Mouse (Mus musculus) neural tube, embryonic 15.5 days (tissue): ENCODE measurements around the gene Gins1. TPM values are rescaled to one million over a fixed set of nuclear protein-coding genes. Genes with fewer than 3 reads are reported as not detected.

Experiments
- ATAC-seq: fragments of 200-750 bp; cut with Nextera tagmentation; 2 replicates; pipeline ENCODE4 v1.8.0; 2017; ENCODE audit warnings: mild to moderate bottlenecking, moderate TSS enrichment, moderate library complexity; ENCODE audit not compliant: low FRiP score
- H3K27ac ChIP-seq: fragments of 300-500 bp; sonication (generic); replicated peaks from 2 replicates; pipeline ENCODE4 v1.5.1; 2015; ENCODE audit warnings: mild to moderate bottlenecking, inconsistent platforms
- H3K27me3 ChIP-seq: fragments of 300-500 bp; sonication (generic); replicated peaks from 2 replicates; pipeline ENCODE4 v1.6.1; 2015; ENCODE audit warnings: inconsistent platforms
- H3K36me3 ChIP-seq: fragments of 300-500 bp; sonication (generic); 2 replicates; pipeline ENCODE4 v1.6.1; 2015; ENCODE audit warnings: inconsistent platforms
- H3K4me1 ChIP-seq: fragments of 300-500 bp; sonication (generic); 2 replicates; pipeline ENCODE4 v1.6.1; 2015; ENCODE audit warnings: inconsistent platforms
- H3K4me2 ChIP-seq: fragments of 300-500 bp; sonication (generic); 2 replicates; pipeline ENCODE4 v1.6.1; 2015; ENCODE audit warnings: inconsistent platforms, mild to moderate bottlenecking, moderate library complexity
- H3K4me3 ChIP-seq: fragments of 300-500 bp; sonication (generic); replicated peaks from 2 replicates; pipeline ENCODE4 v1.5.1; 2015; ENCODE audit warnings: mild to moderate bottlenecking, inconsistent platforms
- H3K9ac ChIP-seq: fragments of 300-500 bp; sonication (generic); replicated peaks from 2 replicates; pipeline ENCODE4 v1.6.1; 2015; ENCODE audit warnings: mild to moderate bottlenecking, inconsistent platforms
- H3K9me3 ChIP-seq: fragments of 300-500 bp; sonication (generic); replicated peaks from 2 replicates; pipeline ENCODE4 v1.6.1; 2016; ENCODE audit warnings: inconsistent platforms
- whole genome bisulfite sequencing: fragments of 180-500 bp; shearing (Covaris S2); methylation state at CpG from one replicate; pipeline ENCODE4 v1.1.7; 2015; ENCODE audit warnings: mixed read lengths; 5-methylcytosine and 5-hydroxymethylcytosine counted together
- polyA plus RNA-seq: library from polyadenylated mRNA; unstranded; fragments of >200 nt; fragmentation: Nextera tagmentation; extraction: Ambion mirVana; gene quantifications from 2 replicates; pipeline ENCODE4 v1.2.1, GENCODE M21; 2015

Gins1 gene
- polyA plus RNA-seq, 1 experiment from 2014 or later = 12.8 TPM

DNA sequence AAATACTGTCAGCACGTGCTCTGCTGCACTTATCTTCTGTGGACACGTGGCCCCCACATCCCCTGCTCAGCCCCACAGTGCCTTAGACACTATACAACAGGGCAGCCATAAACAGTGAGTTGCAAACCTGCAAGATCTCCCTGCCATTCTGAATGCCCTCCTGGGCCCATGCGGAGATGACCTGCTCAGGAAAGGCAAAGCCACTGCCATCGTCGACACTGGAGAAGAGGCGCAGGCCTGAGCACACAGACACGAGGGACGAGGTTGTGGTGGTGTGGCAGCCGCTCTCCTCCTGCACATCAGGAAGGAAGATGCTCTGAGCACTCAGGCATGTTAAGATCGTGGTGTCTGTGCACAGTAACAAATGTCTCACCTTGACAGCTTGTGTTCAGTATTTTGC is 60.8 kb downstream of the Gins1 start:
- no peak overlapping the region for H3K4me2 ChIP-seq
- H3K27me3 ChIP-seq = no peaks in the 10 kb centered on the region
- H3K27ac ChIP-seq = no peak overlapping the region
- H3K9ac ChIP-seq = no peak overlapping the region
- H3K36me3 ChIP-seq = 0 out of 2 replicates have a peak, but pooled peaks cover 6% of the 10 kb centered on the region
- no peak overlapping the region for H3K4me3 ChIP-seq
- 92% methylated on average over 10 of the region's 10 CpGs for WGBS
- H3K9me3 ChIP-seq = no peaks in the 10 kb centered on the region
- H3K4me1 ChIP-seq = no peaks in the 10 kb centered on the region
- ATAC-seq = no peak

DNA sequence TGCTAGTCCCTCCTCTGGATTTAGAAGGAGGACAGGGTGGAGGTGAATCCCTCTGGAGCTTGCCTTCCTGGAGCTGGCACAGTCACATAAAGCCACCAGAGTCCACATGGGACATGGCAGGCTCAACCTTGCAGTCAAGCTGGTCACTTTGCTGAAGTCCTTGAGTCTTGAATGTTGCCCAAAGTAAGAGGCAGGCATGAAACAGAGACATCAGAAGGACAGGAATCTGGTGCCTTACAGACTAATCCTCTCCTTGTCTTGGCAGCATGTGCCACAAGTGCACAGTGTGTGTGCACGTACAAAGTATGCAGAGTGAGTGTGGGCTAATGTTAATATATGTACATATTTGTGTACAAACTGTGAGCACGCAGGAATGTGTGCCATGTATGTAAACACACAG is 62.3 kb downstream of the Gins1 start:
- no peaks in the 10 kb centered on the region for H3K4me1 ChIP-seq
- 0 out of 2 replicates have a peak, but pooled peaks cover 6% of the 10 kb centered on the region for H3K36me3 ChIP-seq
- no peak overlapping the region for H3K27ac ChIP-seq
- H3K4me3 ChIP-seq = no peak overlapping the region
- 99% methylated on average over 2 of the region's 2 CpGs for WGBS
- no peak for ATAC-seq
- no peak overlapping the region for H3K4me2 ChIP-seq
- no peaks in the 10 kb centered on the region for H3K27me3 ChIP-seq
- no peak overlapping the region for H3K9ac ChIP-seq
- H3K9me3 ChIP-seq = no peaks in the 10 kb centered on the region

DNA sequence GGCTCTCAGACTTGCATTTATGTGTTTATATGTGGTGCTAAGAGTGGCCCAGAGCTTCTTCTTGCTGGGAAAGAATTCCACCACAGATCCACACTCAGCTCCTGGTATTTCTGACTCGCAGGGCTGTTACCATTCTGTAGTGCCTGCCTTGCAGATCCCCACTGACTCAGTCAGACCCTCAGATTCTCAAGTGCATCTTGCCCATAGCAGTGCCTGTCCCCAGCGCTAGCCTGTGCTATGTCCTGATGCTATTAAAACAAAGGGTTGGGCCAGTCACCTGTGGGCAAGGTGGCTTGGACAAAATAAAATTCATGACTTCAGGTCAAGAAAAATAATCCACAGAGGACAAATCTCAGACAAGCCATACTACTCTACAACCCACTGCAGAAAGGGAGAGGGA is 64.0 kb downstream of the Gins1 start:
- no peaks in the 10 kb centered on the region for H3K4me1 ChIP-seq
- no peak overlapping the region for H3K9ac ChIP-seq
- H3K36me3 ChIP-seq = 0 out of 2 replicates have a peak, but pooled peaks cover 6% of the 10 kb centered on the region
- no peak overlapping the region for H3K4me2 ChIP-seq
- H3K9me3 ChIP-seq = no peaks in the 10 kb centered on the region
- WGBS = 96% methylated on average over 2 of the region's 2 CpGs
- ATAC-seq = no peak
- H3K27ac ChIP-seq = no peak overlapping the region
- no peak overlapping the region for H3K4me3 ChIP-seq
- H3K27me3 ChIP-seq = no peaks in the 10 kb centered on the region

DNA sequence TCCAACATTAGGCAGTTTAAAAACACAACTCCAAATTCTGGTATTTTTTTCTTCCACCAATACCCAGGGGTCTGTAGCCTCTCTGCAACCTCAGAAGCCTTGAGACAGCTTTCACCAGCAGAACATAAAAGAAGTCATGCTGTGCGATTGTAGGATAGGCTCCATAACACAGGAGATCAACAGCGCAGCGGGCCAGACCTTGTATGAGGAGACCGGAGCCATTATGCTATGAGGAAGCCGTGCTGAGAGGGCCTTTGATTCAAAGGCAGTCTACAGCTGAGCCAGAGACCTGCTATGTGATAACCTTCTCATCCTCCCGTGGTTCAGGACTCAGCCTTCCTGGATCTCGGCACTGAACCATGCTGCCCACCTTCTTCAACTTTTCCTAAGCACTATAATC is 66.7 kb downstream of the Gins1 start:
- Histone ChIP-seq H3K27ac (no peak overlapping the region), H3K4me2 (no peak overlapping the region), H3K9ac (no peak overlapping the region), H3K36me3 (0 out of 2 replicates have a peak, but pooled peaks cover 6% of the 10 kb centered on the region), H3K4me3 (no peak overlapping the region), H3K27me3 (no peaks in the 10 kb centered on the region), H3K9me3 (no peaks in the 10 kb centered on the region), H3K4me1 (no peaks in the 10 kb centered on the region)
- no peak for ATAC-seq
- WGBS = 70% methylated on average over 7 of the region's 7 CpGs

DNA sequence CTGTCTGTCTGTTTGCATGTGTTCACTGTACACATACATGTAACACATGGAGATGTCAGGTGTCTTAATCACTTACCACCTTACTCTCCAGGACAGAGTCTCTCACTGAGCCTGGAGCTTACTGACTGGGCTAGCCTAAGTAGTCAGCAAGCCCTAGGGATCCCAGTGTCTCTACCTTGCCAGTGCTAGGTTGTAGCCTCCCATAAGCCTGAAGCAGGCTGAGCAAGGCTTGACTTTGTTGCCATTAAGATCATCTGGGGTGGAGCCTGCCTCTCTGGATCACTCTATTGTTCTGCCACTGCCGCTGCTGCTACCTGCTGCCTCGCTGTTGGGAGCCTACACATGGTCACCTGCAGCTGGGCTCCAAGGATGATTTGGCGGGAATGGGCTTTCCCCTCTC is 67.5 kb downstream of the Gins1 start:
- H3K27ac ChIP-seq = no peak overlapping the region
- WGBS = 92% methylated on average over 3 of the region's 3 CpGs
- no peaks in the 10 kb centered on the region for H3K4me1 ChIP-seq
- H3K9ac ChIP-seq = no peak overlapping the region
- H3K36me3 ChIP-seq = 0 out of 2 replicates have a peak, but pooled peaks cover 6% of the 10 kb centered on the region
- no peaks in the 10 kb centered on the region for H3K9me3 ChIP-seq
- no peak overlapping the region for H3K4me3 ChIP-seq
- H3K4me2 ChIP-seq = no peak overlapping the region
- ATAC-seq = no peak
- no peaks in the 10 kb centered on the region for H3K27me3 ChIP-seq

DNA sequence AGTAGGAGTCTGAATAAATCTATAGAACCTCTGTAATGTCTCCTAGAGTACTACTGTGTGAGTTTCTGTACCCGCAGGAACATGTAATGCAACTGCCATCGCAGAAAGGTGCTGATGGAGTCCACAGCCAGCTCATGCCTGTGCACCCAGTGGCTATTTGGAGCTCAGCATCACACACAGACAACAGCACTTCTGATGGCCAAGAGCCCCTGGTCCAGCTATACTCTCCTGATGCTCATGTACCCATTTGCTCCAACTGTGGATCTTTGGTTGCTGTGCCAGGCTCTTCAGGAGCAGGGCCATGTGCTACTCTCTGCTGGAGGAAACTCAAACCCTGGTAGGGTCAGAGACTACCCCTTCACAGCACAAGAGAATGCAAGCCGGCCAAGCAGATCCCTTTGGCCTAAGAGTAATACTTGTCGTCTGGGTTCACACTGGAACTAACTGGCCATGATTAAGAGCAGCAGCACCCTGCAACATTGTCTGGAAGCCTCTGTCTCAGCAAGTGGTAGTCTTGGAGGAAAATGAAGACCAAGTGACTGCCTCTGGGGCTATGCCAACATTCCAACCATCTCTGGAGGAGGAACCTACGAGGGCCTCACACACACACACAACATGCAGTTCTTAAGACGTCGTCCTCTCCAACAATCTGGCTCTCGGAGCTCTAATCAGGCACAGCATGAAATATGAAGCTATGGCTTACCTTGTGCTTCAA is 68.4 kb downstream of the Gins1 start:
- 0 out of 2 replicates have a peak, but pooled peaks cover 6% of the 10 kb centered on the region for H3K36me3 ChIP-seq
- no peak overlapping the region for H3K4me2 ChIP-seq
- H3K4me3 ChIP-seq = no peak overlapping the region
- no peaks in the 10 kb centered on the region for H3K27me3 ChIP-seq
- H3K9ac ChIP-seq = no peak overlapping the region
- WGBS = 96% methylated on average over 8 of the region's 8 CpGs
- no peak for ATAC-seq
- H3K9me3 ChIP-seq = no peaks in the 10 kb centered on the region
- H3K27ac ChIP-seq = no peak overlapping the region
- H3K4me1 ChIP-seq = no peaks in the 10 kb centered on the region

DNA sequence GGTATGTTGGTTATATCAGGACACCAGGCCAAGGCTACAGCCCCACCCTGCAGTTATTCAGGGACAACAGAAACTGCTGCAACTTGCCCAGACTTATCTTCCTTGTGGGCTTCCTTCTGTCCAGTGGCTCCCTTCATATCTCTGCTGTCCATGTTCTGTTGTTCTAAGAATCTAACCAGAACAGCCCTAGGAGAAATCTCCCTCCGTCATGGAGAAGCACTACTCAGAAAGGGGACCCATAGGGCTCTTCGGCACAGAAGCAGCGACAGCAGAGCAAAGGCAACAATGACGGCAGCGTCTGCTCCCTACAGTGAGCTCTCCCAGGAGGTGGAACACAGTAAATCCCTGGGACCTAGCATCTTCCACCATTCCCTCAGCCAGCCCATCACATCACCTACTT is 71.7 kb downstream of the Gins1 start:
- ATAC-seq = no peak
- H3K4me2 ChIP-seq = no peak overlapping the region
- H3K27ac ChIP-seq = no peak overlapping the region
- H3K27me3 ChIP-seq = no peaks in the 10 kb centered on the region
- no peak overlapping the region for H3K9ac ChIP-seq
- H3K4me3 ChIP-seq = no peak overlapping the region
- no peaks in the 10 kb centered on the region for H3K4me1 ChIP-seq
- no peaks in the 10 kb centered on the region for H3K9me3 ChIP-seq
- H3K36me3 ChIP-seq = no peaks in the 10 kb centered on the region
- WGBS = 92% methylated on average over 5 of the region's 5 CpGs

DNA sequence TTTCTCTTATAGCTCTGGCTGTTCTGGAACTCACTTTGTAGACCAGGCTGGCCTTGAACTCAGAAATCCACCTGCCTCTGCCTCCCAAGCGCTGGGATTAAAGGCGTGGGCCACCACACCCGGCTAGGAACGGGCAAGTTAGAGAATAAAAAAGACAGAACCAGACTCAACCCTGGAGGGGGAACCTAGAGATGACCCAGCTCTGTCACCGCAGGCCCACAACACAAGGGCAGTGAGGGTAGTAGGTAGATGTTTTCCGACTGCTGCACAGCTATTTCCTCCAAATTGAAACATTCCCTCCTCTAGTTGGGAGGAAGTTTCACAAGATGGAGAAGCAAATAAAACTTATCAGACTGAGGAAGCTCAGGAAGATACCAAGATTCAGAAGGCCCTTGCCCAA is 72.5 kb downstream of the Gins1 start:
- WGBS = 95% methylated on average over 6 of the region's 6 CpGs
- H3K9ac ChIP-seq = no peak overlapping the region

DNA sequence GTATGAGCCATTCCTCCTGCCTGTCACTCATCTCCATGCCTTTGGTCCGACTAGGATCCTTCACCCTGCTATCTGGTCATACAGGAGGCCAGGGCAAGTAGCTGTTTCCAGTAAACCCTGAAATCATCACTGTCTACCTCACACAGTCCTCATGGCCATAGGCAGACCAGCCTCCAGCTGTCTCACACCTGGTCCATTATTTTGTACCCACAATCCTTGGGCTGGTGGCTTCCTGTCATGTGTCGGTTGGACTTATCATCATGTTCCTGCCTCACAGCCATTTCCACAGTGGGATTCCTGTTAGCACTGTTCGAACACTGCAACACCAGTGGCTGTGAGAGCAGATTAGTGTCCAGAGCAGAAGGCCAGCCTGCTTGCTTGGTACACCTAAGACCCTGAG is 73.6 kb downstream of the Gins1 start:
- no peak overlapping the region for H3K4me3 ChIP-seq
- no peaks in the 10 kb centered on the region for H3K4me1 ChIP-seq
- H3K27me3 ChIP-seq = no peaks in the 10 kb centered on the region
- H3K36me3 ChIP-seq = no peaks in the 10 kb centered on the region
- ATAC-seq = no peak
- no peak overlapping the region for H3K9ac ChIP-seq
- 88% methylated on average over 3 of the region's 3 CpGs for WGBS
- H3K4me2 ChIP-seq = no peak overlapping the region
- H3K27ac ChIP-seq = no peak overlapping the region
- no peaks in the 10 kb centered on the region for H3K9me3 ChIP-seq

More for the DNA sequence above, 72.5 kb downstream of the Gins1 start:
- Histone ChIP-seq H3K9me3 (no peaks in the 10 kb centered on the region), H3K27ac (no peak overlapping the region), H3K36me3 (no peaks in the 10 kb centered on the region), H3K4me2 (no peak overlapping the region), H3K4me3 (no peak overlapping the region), H3K4me1 (no peaks in the 10 kb centered on the region), H3K27me3 (no peaks in the 10 kb centered on the region)
- ATAC-seq = no peak

DNA sequence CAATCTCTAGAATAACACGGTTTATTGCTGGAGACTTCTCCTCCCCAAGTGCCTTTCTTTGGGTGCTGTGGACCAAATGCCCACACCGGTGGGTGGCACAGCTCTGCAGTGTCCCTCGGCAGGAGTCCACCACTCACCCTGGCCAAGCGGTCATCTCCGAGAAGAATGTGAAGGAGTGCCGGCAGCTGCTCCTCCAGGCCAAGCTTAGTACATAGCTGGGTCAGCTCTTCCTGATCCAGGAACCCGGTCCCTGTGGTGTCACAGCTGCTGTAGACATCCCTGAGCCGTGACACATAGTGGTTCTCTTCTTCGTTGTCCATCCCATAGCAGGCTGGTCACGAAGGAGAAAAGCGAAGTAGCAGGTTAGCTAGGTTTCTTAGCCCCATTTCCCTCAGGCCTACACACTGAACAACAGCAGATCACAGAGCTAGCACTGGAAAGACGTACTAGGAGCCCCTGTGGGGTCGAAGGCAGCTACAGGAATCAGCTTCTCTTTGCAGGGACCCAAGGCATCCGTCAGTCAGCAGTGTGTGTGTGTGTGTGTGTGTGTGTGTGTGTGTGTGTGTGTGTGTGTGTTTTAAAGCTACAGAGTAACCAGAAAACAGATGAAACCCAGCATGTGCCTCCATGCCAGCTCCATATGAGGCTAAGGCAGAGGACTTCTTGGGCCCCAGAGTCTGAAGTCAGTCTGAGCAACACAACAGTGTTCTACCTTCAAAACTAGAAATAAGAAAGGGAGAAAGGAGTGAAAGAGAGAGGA is 74.8 kb downstream of the Gins1 start:
- no peaks in the 10 kb centered on the region for H3K36me3 ChIP-seq
- H3K9me3 ChIP-seq = no peaks in the 10 kb centered on the region
- no peak overlapping the region for H3K9ac ChIP-seq
- H3K4me1 ChIP-seq = no peaks in the 10 kb centered on the region
- ATAC-seq = no peak
- no peaks in the 10 kb centered on the region for H3K27me3 ChIP-seq
- H3K27ac ChIP-seq = no peak overlapping the region
- H3K4me3 ChIP-seq = no peak overlapping the region
- 89% methylated on average over 14 of the region's 14 CpGs for WGBS
- H3K4me2 ChIP-seq = no peak overlapping the region
